Mouse (Mus musculus): ENCODE results near the gene Amt.

GRCm38 (mm10) chr9:108280071-108280828 is 16.4 kb upstream of the Amt start:
- TF ChIP-seq CTCF (IDR thresholded peaks at IDR 0.05; ENCODE audit: control insufficient read depth, insufficient read depth, insufficient replicate concordance, low read depth, low read length) = no peak
- no peak for TF ChIP-seq POLR2A (IDR thresholded peaks at IDR 0.05; ENCODE audit: control insufficient read depth, low read depth, low read length)
